Mouse (Mus musculus) myocyte (in vitro differentiated cells): ENCODE measurements around the gene Wbp1l.

Experiments used
- MYOD1 ChIP-seq, 3 experiments: IDR thresholded peaks; one replicate each; pipeline ENCODE4 v1.6.1; 2011; ENCODE audit warnings: control low read depth in 2 of 3, low read depth in 2 of 3, mild to moderate bottlenecking in 2 of 3, moderate library complexity in 1 of 3; ENCODE audit not compliant: insufficient read length in 2 of 3, control insufficient read depth in 1 of 3
- MYOG ChIP-seq, 3 experiments: IDR thresholded peaks; one replicate each; pipeline ENCODE4 v1.6.1; 2011; ENCODE audit warnings: control low read depth in 2 of 3, low read depth in 2 of 3, mild to moderate bottlenecking in 2 of 3; ENCODE audit not compliant: insufficient read length in 2 of 3, control insufficient read depth in 1 of 3, insufficient read depth in 1 of 3
- POLR2A ChIP-seq: IDR thresholded peaks from one replicate; pipeline ENCODE4 v1.6.1; 2011; ENCODE audit warnings: low read depth, mild to moderate bottlenecking, control low read depth, moderate library complexity; ENCODE audit not compliant: insufficient read length
- USF1 ChIP-seq: IDR thresholded peaks from one replicate; pipeline ENCODE4 v1.6.1; 2011; ENCODE audit warnings: low read depth, mild to moderate bottlenecking, control low read depth, moderate library complexity

DNA sequence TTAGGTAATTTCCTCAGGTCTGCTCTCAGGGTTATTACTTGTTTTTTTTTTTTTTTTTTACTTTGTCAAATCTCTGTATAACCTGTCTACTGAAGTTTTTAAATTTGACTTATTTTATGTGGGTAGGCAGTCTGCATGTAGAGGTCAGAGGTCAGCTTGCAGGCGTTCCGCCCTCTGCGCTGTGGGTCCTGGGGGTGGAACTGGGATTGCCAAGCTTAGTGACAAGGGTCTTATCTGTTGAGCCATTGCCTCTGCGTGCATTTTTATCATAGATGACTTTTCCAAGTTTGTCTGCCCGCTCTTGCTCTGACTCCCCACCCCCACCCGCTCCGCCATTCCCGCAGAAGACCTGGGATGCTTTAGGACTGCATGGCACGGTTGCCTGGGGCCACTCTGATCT lies 36.9 kb downstream of the Wbp1l start:
- TF ChIP-seq USF1 (no peak), POLR2A (no peak), MYOG (IDR thresholded peaks at IDR 0.05; ENCODE audit: control insufficient read depth in 1 of 3, insufficient read depth in 1 of 3, insufficient read length in 2 of 3, low read depth in 2 of 3) (no peak), MYOD1 (IDR thresholded peaks at IDR 0.05; ENCODE audit: control insufficient read depth in 1 of 3, insufficient read length in 2 of 3, low read depth in 2 of 3) (no peak)
